Mouse (Mus musculus) adrenal gland, adult 18-20 months (tissue): ENCODE measurements around the gene Nelfe. TPM values are rescaled to one million over a fixed set of nuclear protein-coding genes. Genes with fewer than 3 reads are reported as not detected.
A peak's percentile ranks its signal among the peaks of the same experiment; 100 is the strongest.
"Not testable (repeated sequence)": the region's sequence is repeated elsewhere in the genome, so short reads cannot be mapped to it uniquely, and the experiment has no call there.

Experiments
- DNase-seq, 2 experiments: peaks; one replicate each; pipeline ENCODE4 v3.0.0; 2021 to 2022; ENCODE audit warnings: low spot score in 2 of 2
- microRNA-seq, 2 experiments: library from miRNA; unstranded; fragments of <30 nt; microRNA quantifications; one replicate each; pipeline ENCODE4 v1.2.0; 2021; ENCODE audit warnings: borderline number of aligned reads in 2 of 2
- total RNA-seq, 2 experiments: library from RNA; stranded (reverse); gene quantifications; 1 replicate in 1 of 2; 2 replicates in 1 of 2; pipeline ENCODE4 v1.2.3; 2021

Nelfe gene
- total RNA-seq, 2 experiments from 2014 or later, result 46.1 to 54.5 TPM

DNA sequence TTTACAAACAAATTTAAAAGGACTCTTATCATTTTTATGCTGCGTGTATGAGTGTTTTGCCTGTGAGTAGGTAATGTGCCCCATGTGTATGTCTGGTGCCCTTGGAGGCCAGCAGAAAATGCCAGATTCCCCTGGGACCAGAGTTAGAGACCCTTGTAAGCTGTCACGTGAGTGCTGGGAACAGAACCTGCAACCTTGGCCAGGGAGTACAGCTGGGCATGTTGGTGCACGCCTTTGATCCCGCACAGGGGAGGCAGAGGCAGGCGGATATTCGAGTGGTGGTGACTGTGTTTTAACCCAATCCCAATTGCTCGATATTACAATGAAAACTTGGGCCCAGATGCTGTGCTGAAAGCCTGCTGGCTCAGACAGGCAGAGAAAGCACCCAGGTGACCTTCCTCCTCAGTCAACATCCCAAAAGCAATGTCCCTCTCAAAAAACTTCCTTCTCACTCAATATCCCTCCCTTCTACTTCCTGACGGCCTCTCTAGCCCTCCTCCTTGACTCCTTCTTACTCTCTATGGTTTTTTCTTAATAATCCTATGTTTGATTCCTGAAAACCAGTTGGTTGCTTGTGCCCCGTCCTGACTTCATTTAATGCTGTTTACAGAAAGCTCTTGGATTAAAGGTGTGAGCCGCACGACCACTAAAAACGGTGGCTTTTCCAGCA is 40.0 kb downstream of the Nelfe start:
- no peak for DNase-seq

DNA sequence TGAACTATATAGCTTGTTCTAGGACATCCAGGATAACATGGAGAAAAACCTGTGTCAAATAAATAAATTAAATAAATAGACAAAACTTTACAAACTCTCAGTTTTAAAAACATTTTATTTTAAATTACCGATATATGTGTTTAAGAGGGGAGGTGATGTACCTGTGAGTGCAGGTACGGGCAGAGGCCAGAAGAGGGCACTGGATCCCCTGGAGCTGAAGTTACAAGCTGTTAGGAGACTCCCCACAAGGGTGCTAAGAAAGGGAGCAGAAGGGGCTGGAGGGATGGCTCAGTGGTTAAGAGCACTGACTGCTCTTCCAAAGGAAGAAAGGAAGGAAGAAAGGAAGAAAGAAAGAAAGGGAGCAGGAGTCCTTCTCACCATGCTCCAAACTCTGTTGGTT is 41.2 kb downstream of the Nelfe start:
- no peak for DNase-seq

DNA sequence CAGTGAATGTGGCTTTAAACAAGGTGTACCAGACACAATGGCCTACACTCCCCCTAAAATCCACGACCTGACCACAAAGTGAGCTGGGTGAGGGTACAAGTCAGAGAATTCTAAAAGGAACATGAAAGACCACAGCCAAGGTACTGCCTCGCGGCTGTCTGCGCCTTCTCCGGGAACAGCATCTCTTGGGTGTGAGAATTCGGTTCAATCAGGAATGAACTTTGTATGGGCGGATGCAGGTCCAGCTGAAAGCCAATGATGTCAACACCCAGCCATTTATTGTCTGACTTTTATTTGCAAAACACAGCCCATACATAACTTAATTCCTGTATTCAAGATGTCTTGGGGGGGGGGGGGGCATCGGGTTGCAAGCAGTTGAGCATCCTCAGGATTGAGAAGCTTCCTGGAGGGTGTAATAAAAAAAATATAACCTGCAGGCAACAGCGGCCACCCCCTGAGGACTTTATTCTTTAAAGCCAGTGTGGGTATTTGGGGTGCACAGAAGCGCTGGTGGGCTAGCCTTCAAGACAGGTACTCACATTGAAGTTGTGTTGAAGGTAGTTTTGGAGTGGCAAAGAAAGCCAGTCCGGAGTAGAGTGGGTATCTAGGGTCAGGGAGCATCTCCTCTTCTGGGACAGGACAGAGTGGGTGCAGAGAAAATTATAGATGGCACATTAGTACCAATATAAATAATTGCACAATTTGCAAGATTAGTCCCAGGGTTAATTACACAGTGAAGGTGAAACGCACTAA is 43.1 kb downstream of the Nelfe start:
- DNase-seq, result no peak

DNA sequence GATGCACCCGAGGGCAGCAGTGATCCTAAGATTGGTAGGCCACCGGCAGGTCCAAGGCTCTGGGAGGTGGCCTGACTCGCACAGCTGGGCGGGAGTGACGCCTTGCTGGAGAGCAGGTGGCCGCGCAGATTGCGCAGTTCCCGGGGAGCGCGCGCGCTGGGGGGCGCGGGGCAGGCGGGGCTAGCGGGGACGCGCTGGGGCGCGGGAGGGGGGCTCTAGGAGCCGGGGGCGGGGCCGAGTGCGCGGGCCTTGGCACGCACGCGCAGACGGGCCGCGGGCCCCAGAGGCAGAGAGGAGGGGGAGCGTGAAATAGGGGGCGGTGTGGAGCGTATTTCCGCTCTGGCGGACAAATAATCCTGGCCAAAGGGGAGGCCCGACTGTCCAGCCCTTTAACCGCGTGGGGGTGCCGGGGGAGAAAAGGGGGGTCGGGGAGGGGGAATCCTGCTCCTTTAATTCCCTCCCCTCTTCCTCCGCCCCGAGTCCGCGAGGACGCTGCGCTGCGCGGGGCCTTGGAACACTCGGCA is 43.9 kb downstream of the Nelfe start:
- DNase-seq, result peak; percentile 95 to 96

DNA sequence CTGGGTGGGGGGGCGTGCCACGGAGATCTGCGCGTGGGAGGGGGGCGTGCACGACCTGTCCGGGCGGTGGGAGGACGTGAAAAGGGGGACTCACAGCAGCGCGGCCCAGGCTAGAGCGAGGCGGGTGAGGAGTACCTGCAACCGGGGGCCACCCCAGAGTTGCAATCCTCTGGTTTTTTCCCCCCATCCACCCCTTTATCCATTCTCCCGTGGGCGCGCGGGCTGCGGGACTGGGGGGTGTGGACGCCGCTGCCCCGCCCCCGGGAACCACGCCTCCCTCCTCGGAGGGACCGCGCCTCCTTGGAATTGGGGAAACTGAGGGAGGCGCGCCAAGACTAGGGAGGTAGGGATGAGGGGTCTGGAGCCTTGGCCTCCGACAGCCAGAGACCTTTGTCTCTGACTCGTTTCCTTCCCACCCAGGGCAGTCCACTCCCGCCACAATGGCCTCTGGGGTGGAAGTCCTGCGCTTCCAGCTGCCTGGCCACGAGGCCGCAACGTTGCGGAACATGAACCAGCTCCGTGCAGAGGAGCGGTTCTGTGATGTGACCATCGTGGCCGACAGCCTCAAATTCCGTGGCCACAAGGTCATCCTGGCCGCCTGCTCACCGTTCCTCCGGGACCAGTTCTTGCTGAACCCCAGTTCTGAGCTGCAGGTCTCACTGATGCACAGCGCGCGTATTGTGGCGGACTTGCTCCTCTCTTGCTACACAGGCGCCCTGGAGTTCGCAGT is 44.8 kb downstream of the Nelfe start:
- peak; percentile 72 to 74 for DNase-seq

DNA sequence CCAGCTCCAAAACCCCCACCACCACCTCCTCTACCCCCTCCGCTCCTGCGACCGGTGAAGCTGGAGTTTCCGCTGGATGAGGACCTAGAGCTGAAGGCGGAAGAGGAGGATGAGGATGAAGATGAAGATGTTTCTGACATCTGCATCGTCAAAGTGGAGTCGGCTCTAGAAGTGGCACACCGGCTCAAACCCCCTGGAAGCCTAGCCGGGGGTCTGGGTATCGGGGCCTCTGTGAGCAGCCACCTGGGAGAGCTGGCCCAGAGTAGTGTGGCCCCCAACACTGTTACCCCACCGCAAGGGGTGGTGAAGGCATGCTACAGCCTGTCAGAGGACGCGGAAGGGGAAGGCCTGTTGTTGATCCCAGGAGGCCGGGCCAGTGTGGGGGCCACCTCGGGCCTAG is 45.5 kb downstream of the Nelfe start:
- DNase-seq, result no peak

DNA sequence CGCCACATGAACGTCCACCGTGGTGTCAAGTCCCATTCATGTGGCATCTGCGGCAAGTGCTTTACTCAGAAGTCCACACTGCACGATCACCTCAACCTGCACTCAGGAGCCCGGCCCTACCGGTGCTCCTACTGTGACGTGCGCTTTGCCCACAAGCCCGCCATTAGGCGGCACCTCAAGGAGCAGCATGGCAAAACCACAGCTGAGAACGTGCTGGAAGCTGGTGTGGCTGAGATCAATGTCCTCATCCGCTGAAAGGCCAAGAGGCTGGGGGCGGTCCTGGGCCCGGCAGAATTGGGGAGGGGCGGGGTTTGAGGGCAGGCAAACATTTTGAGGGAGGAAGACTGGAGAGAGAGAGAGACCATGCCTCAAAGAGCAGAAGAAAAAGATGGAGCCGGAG is 46.2 kb downstream of the Nelfe start:
- DNase-seq, result no peak

DNA sequence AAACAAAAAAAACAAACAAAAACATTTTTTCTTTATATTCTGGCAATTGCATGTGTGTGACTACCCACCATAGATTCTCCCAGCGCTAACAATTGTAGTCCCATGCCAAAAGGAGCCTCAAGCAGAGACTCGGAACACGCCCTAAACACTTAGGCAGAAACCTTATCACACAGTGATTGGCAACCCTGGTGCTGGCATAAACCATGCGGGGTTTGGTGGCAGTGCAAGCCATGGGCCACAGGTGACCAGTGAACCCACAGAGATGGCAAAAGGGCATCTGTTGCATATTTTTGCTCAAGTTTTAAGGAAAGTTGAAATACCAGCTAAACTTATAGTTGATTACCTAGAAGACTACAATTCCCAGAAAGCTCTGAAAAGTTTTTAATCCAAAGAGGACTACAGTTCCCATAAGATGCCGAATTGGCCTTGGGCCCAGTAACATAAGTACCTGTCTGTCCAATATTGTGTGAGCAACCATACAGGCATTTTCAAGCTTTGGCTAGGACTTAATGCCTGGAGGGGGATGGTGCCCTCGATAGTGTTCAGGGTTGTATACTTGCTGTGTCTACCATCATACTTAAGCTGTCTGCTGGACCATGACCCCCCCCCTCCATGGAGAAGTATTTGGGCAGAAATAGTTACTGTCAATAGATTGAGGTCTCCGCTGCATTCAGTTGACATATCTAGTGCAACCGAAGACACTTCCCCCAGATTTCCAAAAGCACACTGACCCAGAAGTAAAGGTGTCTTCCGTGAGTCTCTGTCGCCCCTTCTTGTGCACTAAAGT is 47.4 kb downstream of the Nelfe start:
- no peak for DNase-seq

DNA sequence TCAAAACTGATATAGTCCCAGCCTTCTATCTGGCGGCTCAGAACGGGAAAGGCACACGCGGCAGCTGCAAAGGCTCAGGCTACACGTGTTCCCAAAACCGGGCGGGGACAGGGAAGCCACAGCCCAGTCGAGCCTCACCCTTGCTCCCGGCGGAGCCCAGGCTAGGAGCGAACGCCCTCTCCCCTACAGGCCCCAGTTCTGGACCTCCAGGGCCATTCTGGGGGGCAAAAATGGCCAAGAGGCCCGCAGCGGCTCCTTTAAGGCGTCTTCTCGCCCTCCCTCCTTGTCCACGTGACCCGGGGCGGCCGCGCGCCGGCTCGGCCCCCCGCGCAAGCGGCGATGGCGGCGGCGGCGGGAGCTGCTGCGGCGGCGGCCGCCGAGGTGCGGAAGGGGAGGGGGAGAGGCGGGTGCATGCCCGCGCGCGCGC is 48.0 kb downstream of the Nelfe start, which contains the start of the genes C2 and Ehmt2:
Gene C2, minus strand, starts transcription at position 106 of the 427 bp plus-strand sequence.
Gene Ehmt2, plus strand, starts transcription at position 310 of the 427 bp plus-strand sequence.
- peak; percentile 84 to 85 for DNase-seq

DNA sequence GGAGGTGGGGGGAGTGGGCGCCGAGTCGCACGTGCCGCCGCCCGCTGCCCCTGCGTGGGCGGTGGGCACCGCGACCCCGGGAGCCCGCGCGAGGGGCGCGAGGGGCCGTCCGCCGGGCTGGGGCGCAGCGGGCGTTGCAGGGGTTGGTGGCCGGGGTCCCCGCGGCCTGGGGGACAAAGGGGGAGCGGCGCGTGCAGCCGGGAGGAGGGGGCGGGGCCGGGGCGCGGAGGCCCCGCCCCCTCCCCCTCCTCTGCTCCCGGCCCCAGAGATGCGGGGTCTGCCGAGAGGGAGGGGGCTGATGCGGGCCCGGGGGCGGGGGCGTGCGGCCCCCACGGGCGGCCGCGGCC is 48.5 kb downstream of the Nelfe start:
- DNase-seq, result no peak

DNA sequence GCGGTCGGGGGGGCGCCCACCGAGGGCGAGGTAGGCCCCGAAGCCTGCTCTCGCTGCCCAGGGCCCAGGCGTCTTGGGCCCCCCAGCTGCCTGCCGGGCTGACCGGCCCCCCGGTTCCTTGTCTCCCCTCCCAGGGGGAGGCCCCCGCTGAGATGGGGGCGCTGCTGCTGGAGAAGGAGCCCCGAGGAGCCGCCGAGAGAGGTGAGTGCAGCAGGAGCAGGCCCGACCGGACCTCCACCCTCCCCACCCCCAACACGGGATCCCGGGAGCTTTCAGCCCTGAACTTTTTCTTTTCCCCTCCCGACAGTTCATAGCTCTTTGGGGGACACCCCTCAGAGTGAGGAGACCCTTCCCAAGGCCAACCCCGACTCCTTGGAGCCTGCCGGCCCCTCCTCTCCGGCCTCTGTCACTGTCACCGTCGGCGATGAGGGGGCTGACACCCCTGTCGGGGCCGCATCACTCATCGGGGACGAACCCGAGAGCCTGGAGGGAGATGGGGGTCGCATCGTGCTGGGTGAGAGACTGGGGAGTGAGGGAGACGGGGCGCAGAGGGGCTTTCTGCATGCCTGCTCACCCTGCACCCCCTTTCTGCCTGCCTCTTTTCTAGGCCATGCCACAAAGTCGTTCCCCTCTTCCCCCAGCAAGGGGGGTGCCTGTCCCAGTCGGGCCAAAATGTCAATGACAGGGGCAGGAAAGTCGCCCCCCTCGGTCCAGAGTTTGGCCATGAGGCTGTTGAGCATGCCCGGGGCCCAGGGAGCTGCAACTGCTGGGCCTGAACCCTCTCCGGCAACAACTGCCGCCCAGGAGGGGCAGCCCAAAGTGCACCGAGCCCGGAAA is 49.1 kb downstream of the Nelfe start:
- DNase-seq, result peak; percentile 60

DNA sequence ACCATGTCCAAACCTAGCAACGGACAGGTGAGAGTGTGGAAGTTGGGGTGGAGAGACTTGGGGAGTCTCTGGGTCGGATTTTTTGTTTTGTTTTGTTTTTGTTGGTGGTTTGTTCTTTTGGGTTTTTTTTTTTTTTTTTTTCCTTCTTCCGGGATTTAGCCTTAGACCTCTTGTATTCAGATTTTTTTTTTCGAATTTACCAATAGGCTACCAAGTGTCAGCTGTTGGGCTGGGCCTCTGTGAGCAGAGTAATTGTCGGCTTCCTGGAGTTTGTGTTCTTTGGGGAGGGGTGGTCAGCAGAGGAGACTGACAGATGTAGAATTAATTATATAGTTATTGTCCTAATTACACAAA is 49.7 kb downstream of the Nelfe start:
- DNase-seq, result no peak

DNA sequence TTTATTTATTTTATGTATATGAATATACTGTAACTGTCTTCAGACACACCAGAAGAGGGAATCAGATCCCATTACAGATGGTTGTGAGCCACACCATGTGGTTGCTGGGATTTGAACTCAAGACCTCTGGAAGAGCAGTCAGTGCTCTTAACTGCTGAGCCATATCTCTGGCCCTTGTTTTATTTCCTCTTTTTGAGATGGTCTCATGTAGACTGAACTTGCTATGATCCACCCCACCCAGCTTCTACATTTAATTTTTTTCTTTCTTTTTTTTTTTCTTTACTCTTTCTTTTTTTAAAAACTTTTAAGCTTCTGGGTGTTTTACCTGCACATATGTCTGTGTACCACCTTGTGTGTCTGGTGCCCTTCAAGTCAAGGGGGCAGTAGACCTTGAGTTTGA is 50.6 kb downstream of the Nelfe start:
- not testable (repeated sequence) for DNase-seq

DNA sequence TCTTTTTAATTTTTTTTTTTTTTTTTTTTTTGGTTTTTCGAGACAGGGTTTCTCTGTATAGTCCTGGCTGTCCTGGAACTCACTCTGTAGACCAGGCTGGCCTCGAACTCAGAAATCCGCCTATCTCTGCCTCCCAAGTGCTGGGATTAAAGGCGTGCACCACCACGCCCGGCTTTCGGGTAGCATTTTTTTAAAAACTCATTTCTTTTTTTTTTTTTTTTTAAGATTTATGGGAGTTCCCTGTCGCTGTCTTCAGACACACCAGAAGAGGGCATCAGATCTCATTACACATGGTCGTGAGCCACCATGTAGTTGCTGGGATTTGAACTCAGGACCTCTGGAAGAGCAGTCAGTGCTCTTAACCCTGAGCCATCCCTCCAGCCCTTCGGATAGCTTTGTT is 51.8 kb downstream of the Nelfe start:
- not testable (repeated sequence) for DNase-seq

DNA sequence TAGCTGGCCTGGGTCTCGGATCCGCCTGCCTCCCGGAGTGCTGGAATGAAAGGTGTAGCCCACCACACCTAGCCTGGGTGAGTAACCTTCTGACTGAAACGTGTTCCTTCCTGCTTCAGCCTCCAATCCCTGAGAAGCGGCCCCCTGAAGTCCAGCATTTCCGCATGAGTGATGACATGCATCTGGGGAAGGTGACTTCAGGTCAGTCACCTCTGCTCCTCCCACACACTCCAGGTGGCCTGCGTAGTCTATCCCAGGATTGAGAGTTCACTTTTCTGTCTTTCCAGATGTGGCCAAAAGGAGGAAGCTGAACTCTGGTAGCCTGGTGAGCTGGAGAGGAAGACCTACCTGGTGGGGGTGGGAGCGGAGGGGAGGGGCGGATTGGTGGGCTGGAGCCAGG is 52.7 kb downstream of the Nelfe start:
- DNase-seq, result no peak

Small RNA genes lying within 50 kb of the gene (microRNA-seq; reads per million reads assigned to microRNA genes)
- gene Mir6970 (0.95 to 1.8 reads per million in 2 experiments), gene Mir6971 (1.2 to 3.3 reads per million in 2 experiments), gene Mir6972 (0 reads per million in 2 experiments)

Other genes with a start within 250 kb of the Nelfe start
- 10 to 100 TPM; 71.8 to 86.7 TPM for gene Rnf5, start 246.7 kb upstream of the Nelfe start, total RNA-seq
- gene Agpat1, start 246.1 kb upstream of the Nelfe start, total RNA-seq, result 100 to 1,000 TPM; 106 to 112 TPM
- gene Egfl8, start 234.4 kb upstream of the Nelfe start, total RNA-seq, result 1 to 10 TPM; 1.9 to 3.9 TPM
- gene Ppt2, start 221.9 kb upstream of the Nelfe start, total RNA-seq, result 10 to 100 TPM; 56.9 to 71.5 TPM
- gene Prrt1, start 220.9 kb upstream of the Nelfe start, total RNA-seq, result 10 to 100 TPM; 10.4 to 17.9 TPM
- 10 to 100 TPM; 12.8 to 17.5 TPM for gene Fkbpl, start 205.6 kb upstream of the Nelfe start, total RNA-seq
- 10 to 100 TPM; 46.5 to 48.6 TPM for gene Atf6b, start 203.2 kb upstream of the Nelfe start, total RNA-seq
- 10 to 100 TPM; 19.8 to 25.2 TPM for gene Tnxb, start 179.9 kb upstream of the Nelfe start, total RNA-seq
- gene C4b, start 106.5 kb upstream of the Nelfe start, total RNA-seq, result 100 to 1,000 TPM in 1 of 2 experiments, 10 to 100 TPM in 1; 99.1 to 174 TPM
- over 10,000 TPM in 1 of 2 experiments, 1,000 to 10,000 TPM in 1; 3,976 to 16,190 TPM for gene Cyp21a1, start 45.8 kb upstream of the Nelfe start, total RNA-seq
- 10 to 100 TPM; 54.2 to 62.5 TPM for gene Stk19, start 13.4 kb upstream of the Nelfe start, total RNA-seq
- 10 to 100 TPM; 75.5 to 82.1 TPM for gene Dxo, start 13.4 kb upstream of the Nelfe start, total RNA-seq
- 10 to 100 TPM; 60.8 to 65.9 TPM for gene Skiv2l, start 181 bp upstream of the Nelfe start, total RNA-seq
- gene Cfb, start 12.1 kb downstream of the Nelfe start, total RNA-seq, result 10 to 100 TPM; 14.6 to 38.9 TPM
- 10 to 100 TPM in 1 of 2 experiments, 1 to 10 TPM in 1; 9.9 to 12.4 TPM for gene Zbtb12, start 29.1 kb downstream of the Nelfe start, total RNA-seq
- gene Gm20547, start 31.7 kb downstream of the Nelfe start, total RNA-seq, result under 1 TPM in 1 of 2 experiments, not detected in 1; 0.19 TPM
- gene C2, start 47.9 kb downstream of the Nelfe start, total RNA-seq, result 10 to 100 TPM; 88.3 to 89.2 TPM
- gene Ehmt2, start 48.1 kb downstream of the Nelfe start, total RNA-seq, result 100 to 1,000 TPM; 101 to 144 TPM
- gene Slc44a4, start 64.1 kb downstream of the Nelfe start, total RNA-seq, result under 1 TPM; 0.30 to 0.51 TPM
- 10 to 100 TPM; 22.5 to 24.3 TPM for gene Neu1, start 80.9 kb downstream of the Nelfe start, total RNA-seq
- 100 to 1,000 TPM; 635 to 643 TPM for gene Hspa1b, start 108.8 kb downstream of the Nelfe start, total RNA-seq
- gene Gm20481, start 119.5 kb downstream of the Nelfe start, total RNA-seq, result under 1 TPM in 1 of 2 experiments, not detected in 1; 0.60 TPM
- gene Hspa1a, start 121.8 kb downstream of the Nelfe start, total RNA-seq, result 100 to 1,000 TPM; 195 to 256 TPM
- under 1 TPM; 0.30 to 0.58 TPM for gene Hspa1l, start 122.3 kb downstream of the Nelfe start, total RNA-seq
- gene Lsm2, start 131.5 kb downstream of the Nelfe start, total RNA-seq, result 10 to 100 TPM; 31.9 to 34.5 TPM
- gene Vars, start 150.6 kb downstream of the Nelfe start, total RNA-seq, result 10 to 100 TPM; 49.8 to 64.8 TPM
- under 1 TPM; 0.50 to 0.61 TPM for gene Vwa7, start 166.2 kb downstream of the Nelfe start, total RNA-seq
- gene Sapcd1, start 177.6 kb downstream of the Nelfe start, total RNA-seq, result under 1 TPM in 1 of 2 experiments, not detected in 1; 0.51 TPM
- gene Msh5, start 196.4 kb downstream of the Nelfe start, total RNA-seq, result 1 to 10 TPM; 1.1 to 1.3 TPM
- gene Clic1, start 199.6 kb downstream of the Nelfe start, total RNA-seq, result 10 to 100 TPM; 71.9 to 92.9 TPM
- 10 to 100 TPM in 1 of 2 experiments, 1 to 10 TPM in 1; 9.1 to 17.0 TPM for gene Ddah2, start 208.6 kb downstream of the Nelfe start, total RNA-seq
- gene Ly6g6c, start 215.0 kb downstream of the Nelfe start, total RNA-seq, result not detected
- under 1 TPM; 0.13 to 0.22 TPM for gene Mpig6b, start 215.8 kb downstream of the Nelfe start, total RNA-seq
- not detected for gene Ly6g6e, start 226.5 kb downstream of the Nelfe start, total RNA-seq
- not detected for gene Ly6g6d, start 227.7 kb downstream of the Nelfe start, total RNA-seq
- not detected for gene Ly6g6f, start 235.2 kb downstream of the Nelfe start, total RNA-seq
- 10 to 100 TPM; 75.0 to 88.2 TPM for gene Abhd16a, start 238.9 kb downstream of the Nelfe start, total RNA-seq